Mouse (Mus musculus): Measurements from ENCODE around the gene Asz1.

DNA sequence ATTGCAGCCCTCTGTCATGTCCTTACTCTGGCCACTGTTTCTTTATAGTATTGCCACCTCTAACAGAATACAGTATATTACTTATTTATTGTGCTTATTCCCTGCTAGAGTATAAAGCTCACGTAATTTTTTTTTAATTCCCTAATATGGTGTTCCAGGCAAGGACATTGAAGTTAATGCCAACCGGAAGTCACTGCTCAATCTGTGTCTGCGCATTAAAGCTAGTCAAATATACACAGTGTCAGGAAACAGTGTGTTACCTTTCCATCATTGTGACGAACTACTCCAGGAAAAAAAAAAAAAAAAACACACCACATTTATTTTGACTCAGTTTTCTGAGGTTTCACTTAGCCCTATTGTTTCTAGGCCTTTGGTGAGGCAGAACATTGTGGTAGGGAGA, 19.2 kb upstream of the Asz1 start:
- no peak for TF ChIP-seq CTCF (conservative IDR thresholded peaks at IDR 0.05; ENCODE audit: low read length)
- TF ChIP-seq POU5F1 (IDR thresholded peaks at IDR 0.05; ENCODE audit: borderline replicate concordance, low read length) = no peak

Measured in E14TG2a.4 (cell line).